Mouse (Mus musculus) ES-E14 (cell line): ENCODE measurements around the gene Anapc5. TPM values are rescaled to one million over a fixed set of nuclear protein-coding genes. Genes with fewer than 3 reads are reported as not detected.

Experiments used
- DNase-seq: peaks from one replicate; pipeline ENCODE4 v3.0.0-alpha.2; 2013; ENCODE audit warnings: low read depth, low spot score
- H3K27ac ChIP-seq: 2 replicates; pipeline ENCODE4 v1.5.1; 2012; ENCODE audit warnings: low read depth, mild to moderate bottlenecking, low read length, moderate library complexity, mixed read lengths; ENCODE audit not compliant: poor library complexity, insufficient read depth, severe bottlenecking
- H3K36me3 ChIP-seq: 2 replicates; pipeline ENCODE4 v1.6.1; 2012; ENCODE audit warnings: mild to moderate bottlenecking, low read length, moderate library complexity, mixed read lengths; ENCODE audit not compliant: control insufficient read depth, poor library complexity, insufficient read depth, severe bottlenecking
- H3K4me1 ChIP-seq, 2 experiments: fragments of 150-350 bp in 1 of 2; sonication (generic) in 1 of 2; 2 replicates each; pipeline ENCODE4 v1.6.1; 2012; ENCODE audit warnings: low read length in 2 of 2, mild to moderate bottlenecking in 1 of 2, mixed read lengths in 1 of 2; ENCODE audit not compliant: control insufficient read depth in 2 of 2, insufficient read depth in 2 of 2, poor library complexity in 1 of 2
- H3K4me3 ChIP-seq, 2 experiments: fragments of 150-350 bp in 1 of 2; sonication (generic) in 1 of 2; 2 replicates each; pipeline ENCODE4 v1.5.1; 2012; ENCODE audit warnings: low read length in 2 of 2, low read depth in 1 of 2, mild to moderate bottlenecking in 1 of 2, mixed read lengths in 1 of 2; ENCODE audit not compliant: insufficient read depth in 1 of 2, poor library complexity in 1 of 2, severe bottlenecking in 1 of 2
- H3K9ac ChIP-seq: 2 replicates; pipeline ENCODE4 v1.6.1; 2012; ENCODE audit warnings: low read depth, mild to moderate bottlenecking, low read length, mixed read lengths; ENCODE audit not compliant: poor library complexity, insufficient read depth, severe bottlenecking
- H3K9me3 ChIP-seq: fragments of 150-350 bp; sonication (generic); 2 replicates; pipeline ENCODE4 v1.6.1; 2012; ENCODE audit warnings: low read depth, mild to moderate bottlenecking, low read length; ENCODE audit not compliant: control insufficient read depth, insufficient read depth
- CHD2 ChIP-seq: IDR thresholded peaks from 2 replicates; pipeline ENCODE4 v1.6.1; 2014; ENCODE audit warnings: mild to moderate bottlenecking, low read depth, low read length, inconsistent platforms
- HCFC1 ChIP-seq: IDR thresholded peaks from 2 replicates; pipeline ENCODE4 v1.6.1; 2012; ENCODE audit warnings: low read length, inconsistent platforms, borderline replicate concordance; ENCODE audit not compliant: insufficient read depth
- MAFK ChIP-seq: IDR thresholded peaks from 2 replicates; pipeline ENCODE4 v1.6.1; 2014; ENCODE audit warnings: mild to moderate bottlenecking, low read depth, low read length, inconsistent platforms; ENCODE audit not compliant: insufficient read depth
- ZC3H11A ChIP-seq: IDR thresholded peaks from 2 replicates; pipeline ENCODE4 v1.6.1; 2012; ENCODE audit warnings: low read depth, mild to moderate bottlenecking, inconsistent platforms, low read length, borderline replicate concordance
- ZNF384 ChIP-seq: IDR thresholded peaks from 2 replicates; pipeline ENCODE4 v1.6.1; 2012; ENCODE audit warnings: low read depth, low read length, inconsistent platforms
- in situ Hi-C, 2 experiments: fragments of 600-800 bp; cut with MboI; formaldehyde crosslinking; loops; one replicate each; pipeline ENCODE4 v1.15.1; 2025; ENCODE audit warnings: low sequenced_read_pairs in 2 of 2, inconsistent platforms in 1 of 2; ENCODE audit not compliant: unreplicated experiment in 2 of 2
- total RNA-seq: library from RNA; depleted of rRNA; stranded (reverse); fragments of 300-350 nt; gene quantifications from 2 replicates; pipeline ENCODE4 v1.2.3, GENCODE M21; 2012

The Anapc5 gene
- total RNA-seq, 1 experiment, result 285 TPM

DNA sequence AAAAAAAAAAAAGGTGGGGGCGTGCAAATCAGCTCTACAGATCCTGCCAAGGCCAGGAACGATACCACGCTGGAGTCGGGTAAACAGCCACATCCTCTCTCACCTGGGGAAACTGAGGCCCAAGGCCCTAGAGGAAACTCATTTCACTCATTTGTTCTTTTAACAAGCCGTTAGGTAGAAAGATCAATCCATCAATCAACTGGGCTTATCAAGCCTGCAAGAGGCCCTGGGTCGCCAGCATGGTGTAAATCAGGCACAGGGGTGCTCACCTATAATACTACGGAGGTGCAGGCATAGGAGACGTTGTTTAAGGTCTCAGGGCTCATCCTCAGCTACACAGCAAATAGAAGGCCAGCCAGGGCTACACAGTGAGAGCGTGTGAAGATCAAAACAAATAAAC is 49.7 kb downstream of the Anapc5 start:
- Histone ChIP-seq H3K4me3 (no peak overlapping the region), H3K36me3 (no peaks in the 10 kb centered on the region), H3K9ac (no peak overlapping the region), H3K9me3 (no peaks in the 10 kb centered on the region), H3K4me1 (peaks cover 7 to 21% of the 10 kb centered on the region in 2 experiments), H3K27ac (no peak overlapping the region)
- in situ Hi-C loops, result no loop called here
- DNase-seq, result no peak
- no peak for TF ChIP-seq MAFK
- TF ChIP-seq HCFC1, result no peak
- TF ChIP-seq ZNF384, result no peak; the same call in 1 of the 2 replicates
- TF ChIP-seq CHD2, result no peak

DNA sequence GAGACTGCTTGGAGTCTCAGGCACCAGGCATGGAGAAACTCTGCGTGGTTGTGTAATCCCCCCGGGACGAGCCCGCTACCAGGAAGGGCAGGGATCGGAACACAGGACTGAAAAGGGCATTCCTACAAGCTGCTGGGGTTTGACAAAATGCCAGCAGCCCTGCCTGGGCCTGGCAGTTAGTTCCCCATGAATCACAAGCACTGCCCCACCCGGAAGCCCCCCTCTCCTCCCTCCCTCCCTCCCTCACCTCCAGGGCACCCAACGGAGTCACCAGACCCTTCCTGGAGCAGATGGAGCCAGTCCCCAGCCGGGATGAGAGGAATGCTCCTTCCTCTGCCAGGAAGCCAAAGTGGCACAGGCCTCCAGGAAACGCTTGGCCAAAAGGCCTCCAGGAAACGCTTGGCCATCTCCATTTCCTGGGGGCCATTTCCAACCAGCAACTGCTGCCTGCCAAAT is 50.3 kb downstream of the Anapc5 start:
- no peak for TF ChIP-seq ZC3H11A
- TF ChIP-seq MAFK, result no peak
- in situ Hi-C loops, result no loop called here
- Histone ChIP-seq H3K36me3 (no peaks in the 10 kb centered on the region), H3K4me3 (peak overlapping the region; percentile 15 to 17; a peak in 1 of 4 replicates), H3K27ac (no peak overlapping the region), H3K9ac (peak overlapping the region; percentile 56; the same call in 1 of the 2 replicates), H3K4me1 (peaks cover 7 to 21% of the 10 kb centered on the region in 2 experiments), H3K9me3 (no peaks in the 10 kb centered on the region)
- DNase-seq, result no peak

GRCm38 (mm10) chr5:122770304-122770703 is 50.8 kb downstream of the Anapc5 start:
- in situ Hi-C loops, result no loop called here
- no peak overlapping the region for H3K4me3 ChIP-seq
- H3K9me3 ChIP-seq, result no peaks in the 10 kb centered on the region
- peak overlapping the region; percentile 56; the same call in 1 of the 2 replicates for H3K9ac ChIP-seq
- peak overlapping the region; percentile 2; the same call in 1 of the 2 replicates for H3K27ac ChIP-seq
- TF ChIP-seq CHD2 (no peak), ZC3H11A (no peak), MAFK (no peak), HCFC1 (no peak), ZNF384 (no peak)
- H3K4me1 ChIP-seq, result peaks cover 7 to 18% of the 10 kb centered on the region in 2 experiments
- no peaks in the 10 kb centered on the region for H3K36me3 ChIP-seq
- no peak for DNase-seq

GRCm38 (mm10) chr5:122769101-122769568 is 52.0 kb downstream of the Anapc5 start:
- in situ Hi-C loops, result no loop called here
- H3K27ac ChIP-seq, result no peak overlapping the region
- no peak overlapping the region for H3K9ac ChIP-seq
- no peaks in the 10 kb centered on the region for H3K9me3 ChIP-seq
- peak; percentile 91 for DNase-seq
- H3K4me3 ChIP-seq, result peak overlapping the region; percentile 2 to 44; a peak in 2 of 4 replicates
- peaks cover 7 to 14% of the 10 kb centered on the region in 2 experiments for H3K4me1 ChIP-seq
- no peaks in the 10 kb centered on the region for H3K36me3 ChIP-seq
- TF ChIP-seq HCFC1 (no peak), MAFK (no peak), CHD2 (no peak), ZC3H11A (no peak), ZNF384 (no peak)

- no peaks in the 10 kb centered on the region for H3K9me3 ChIP-seq
- TF ChIP-seq MAFK (no peak), HCFC1 (no peak), ZC3H11A (no peak), ZNF384 (no peak), CHD2 (no peak)
- in situ Hi-C loops, result no loop called here
- H3K9ac ChIP-seq, result no peak overlapping the region
- DNase-seq, result no peak
- peaks cover 3% of the 10 kb centered on the region; the same call in 1 of the 2 replicates for H3K36me3 ChIP-seq
- no peak overlapping the region for H3K27ac ChIP-seq
- H3K4me1 ChIP-seq, result peaks cover 10 to 17% of the 10 kb centered on the region in 2 experiments
- H3K4me3 ChIP-seq, result no peak overlapping the region
Measured at GRCm38 (mm10) chr5:122767283-122767682, 53.9 kb downstream of the Anapc5 start.
